Mouse (Mus musculus): Measurements from ENCODE around the gene Fbxo11. TPM values are rescaled to one million over a fixed set of nuclear protein-coding genes. Genes with fewer than 3 reads are reported as not detected.

Gene Fbxo11
- polyA plus RNA-seq, 1 experiment, result 14.4 TPM

- Histone ChIP-seq H3K4me1 (ENCODE audit: control insufficient read depth, insufficient read depth, insufficient read length, low read length) (0 out of 2 replicates have a peak, but pooled peaks cover 2% of the 10 kb centered on the region), H3K27ac (ENCODE audit: insufficient read depth, low read depth, low read length) (no peak overlapping the region), H3K27me3 (ENCODE audit: control insufficient read depth, insufficient read depth, low read length) (no peaks in the 10 kb centered on the region), H3K36me3 (ENCODE audit: control insufficient read depth, insufficient read depth, low read length) (no peaks in the 10 kb centered on the region), H3K4me3 (ENCODE audit: low read depth, low read length) (no peak overlapping the region)
- WGBS, result 10% methylated on average over 9 of the region's 9 CpGs
- TF ChIP-seq CTCF (IDR thresholded peaks at IDR 0.05; ENCODE audit: extremely low read depth, insufficient read length, insufficient replicate concordance, low read depth, low read length), result no peak
- no peak for TF ChIP-seq POLR2A (IDR thresholded peaks at IDR 0.05; ENCODE audit: low read depth, low read length)
These were observed 1.7 kb upstream of the Fbxo11 start for GRCm38 (mm10) chr17:88066799-88067198.

- 1% methylated on average over 47 of the region's 57 CpGs for WGBS
- Histone ChIP-seq H3K27ac (ENCODE audit: insufficient read depth, low read depth, low read length) (peak overlapping the region; percentile 75), H3K4me3 (ENCODE audit: low read depth, low read length) (peak overlapping the region; percentile 98), H3K27me3 (ENCODE audit: control insufficient read depth, insufficient read depth, low read length) (no peaks in the 10 kb centered on the region), H3K36me3 (ENCODE audit: control insufficient read depth, insufficient read depth, low read length) (no peaks in the 10 kb centered on the region), H3K4me1 (ENCODE audit: control insufficient read depth, insufficient read depth, insufficient read length, low read length) (0 out of 2 replicates have a peak, but pooled peaks cover 2% of the 10 kb centered on the region)
- TF ChIP-seq CTCF (IDR thresholded peaks at IDR 0.05; ENCODE audit: extremely low read depth, insufficient read length, insufficient replicate concordance, low read depth, low read length) (peak; percentile 51; the same call in 1 of the 2 replicates), POLR2A (IDR thresholded peaks at IDR 0.05; ENCODE audit: low read depth, low read length) (peak; percentile 85)
These were observed 933 bp upstream of the Fbxo11 start for GRCm38 (mm10) chr17:88065801-88066646.

- Histone ChIP-seq H3K4me1 (ENCODE audit: control insufficient read depth, insufficient read depth, insufficient read length, low read length) (0 out of 2 replicates have a peak, but pooled peaks cover 2% of the 10 kb centered on the region), H3K36me3 (ENCODE audit: control insufficient read depth, insufficient read depth, low read length) (no peaks in the 10 kb centered on the region)
- WGBS, result 2% methylated on average over 54 of the region's 67 CpGs
These were observed 602 bp downstream of the Fbxo11 start for GRCm38 (mm10) chr17:88064347-88065030.

DNA sequence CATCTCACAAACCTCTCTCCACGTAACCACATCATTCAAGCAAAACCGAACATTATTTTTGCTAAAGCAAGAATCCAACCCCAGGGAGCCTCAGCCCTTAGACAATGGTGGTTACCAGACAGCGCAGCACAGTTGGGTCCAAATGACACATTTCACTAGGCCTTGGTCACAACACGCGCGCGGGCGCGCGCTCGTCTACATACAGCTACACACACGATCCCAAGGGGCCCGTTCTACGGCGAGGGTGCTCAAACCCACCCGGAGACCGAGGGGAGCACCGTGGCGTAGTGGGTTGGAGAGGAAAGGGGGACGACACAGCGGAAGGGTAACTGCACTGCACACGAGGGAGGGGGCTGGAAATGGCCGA, 1.1 kb downstream of the Fbxo11 start:
- Histone ChIP-seq H3K4me1 (ENCODE audit: control insufficient read depth, insufficient read depth, insufficient read length, low read length) (0 out of 2 replicates have a peak, but pooled peaks cover 2% of the 10 kb centered on the region), H3K27ac (ENCODE audit: insufficient read depth, low read depth, low read length) (peak overlapping the region; percentile 7; the same call in 1 of the 2 replicates), H3K27me3 (ENCODE audit: control insufficient read depth, insufficient read depth, low read length) (no peaks in the 10 kb centered on the region), H3K36me3 (ENCODE audit: control insufficient read depth, insufficient read depth, low read length) (no peaks in the 10 kb centered on the region), H3K4me3 (ENCODE audit: low read depth, low read length) (peak overlapping the region; percentile 95)
- WGBS, result under 1% methylated on average over 23 of the region's 23 CpGs
- peak; percentile 15; the same call in 1 of the 2 replicates for TF ChIP-seq POLR2A (IDR thresholded peaks at IDR 0.05; ENCODE audit: low read depth, low read length)
- TF ChIP-seq CTCF (IDR thresholded peaks at IDR 0.05; ENCODE audit: extremely low read depth, insufficient read length, insufficient replicate concordance, low read depth, low read length), result no peak

More at GRCm38 (mm10) chr17:88064347-88065030, 602 bp downstream of the Fbxo11 start:
- Histone ChIP-seq H3K4me3 (ENCODE audit: low read depth, low read length) (peak overlapping the region; percentile 95), H3K27me3 (ENCODE audit: control insufficient read depth, insufficient read depth, low read length) (no peaks in the 10 kb centered on the region), H3K27ac (ENCODE audit: insufficient read depth, low read depth, low read length) (peak overlapping the region; percentile 7)
- TF ChIP-seq CTCF (IDR thresholded peaks at IDR 0.05; ENCODE audit: extremely low read depth, insufficient read length, insufficient replicate concordance, low read depth, low read length) (no peak), POLR2A (IDR thresholded peaks at IDR 0.05; ENCODE audit: low read depth, low read length) (no peak; the same call in 1 of the 2 replicates)

DNA sequence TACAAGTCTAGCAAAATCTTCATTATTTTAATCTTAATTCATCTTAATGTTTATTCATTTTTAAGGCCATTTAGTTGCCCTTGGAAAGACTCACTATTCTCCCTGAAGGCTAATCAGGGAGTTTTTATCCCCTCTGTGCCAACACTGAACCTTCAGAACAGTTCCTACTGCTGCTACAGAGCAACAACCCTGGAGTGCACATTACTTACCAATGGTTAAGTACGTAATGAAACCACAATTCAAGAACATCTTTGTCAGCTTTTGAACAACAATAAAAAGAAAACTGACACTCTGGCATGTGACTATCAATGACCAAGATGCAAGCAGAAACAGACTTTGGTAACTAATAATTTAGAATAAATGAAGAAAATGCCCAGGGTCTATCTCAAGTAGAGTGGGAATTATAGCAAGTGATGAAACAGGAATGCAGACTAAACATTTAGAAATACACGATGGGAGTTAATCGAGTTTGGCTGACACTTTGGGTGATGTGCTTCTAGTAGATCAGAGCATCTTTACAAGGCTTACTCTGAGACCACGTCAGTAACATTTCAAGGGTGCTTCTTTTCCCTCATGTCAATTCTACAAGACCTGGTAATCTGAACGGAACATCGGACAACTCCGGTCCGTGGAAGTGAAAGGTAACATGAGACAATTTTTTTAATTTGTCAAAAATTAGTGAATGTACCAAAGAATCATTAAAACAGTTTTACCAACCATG, 2.1 kb downstream of the Fbxo11 start:
- H3K36me3 ChIP-seq (ENCODE audit: control insufficient read depth, insufficient read depth, low read length), result no peaks in the 10 kb centered on the region
- peaks cover 5% of the 10 kb centered on the region; the same call in 1 of the 2 replicates for H3K4me1 ChIP-seq (ENCODE audit: control insufficient read depth, insufficient read depth, insufficient read length, low read length)
- no peak overlapping the region for H3K27ac ChIP-seq (ENCODE audit: insufficient read depth, low read depth, low read length)
- no peaks in the 10 kb centered on the region for H3K27me3 ChIP-seq (ENCODE audit: control insufficient read depth, insufficient read depth, low read length)
- 27% methylated on average over 8 of the region's 8 CpGs for WGBS
- no peak overlapping the region for H3K4me3 ChIP-seq (ENCODE audit: low read depth, low read length)
- TF ChIP-seq CTCF (IDR thresholded peaks at IDR 0.05; ENCODE audit: extremely low read depth, insufficient read length, insufficient replicate concordance, low read depth, low read length), result no peak

GRCm38 (mm10) chr17:88061942-88062341, 3.1 kb downstream of the Fbxo11 start:
- Histone ChIP-seq H3K27me3 (ENCODE audit: control insufficient read depth, insufficient read depth, low read length) (no peaks in the 10 kb centered on the region), H3K4me1 (ENCODE audit: control insufficient read depth, insufficient read depth, insufficient read length, low read length) (peaks cover 5% of the 10 kb centered on the region; the same call in 1 of the 2 replicates), H3K27ac (ENCODE audit: insufficient read depth, low read depth, low read length) (no peak overlapping the region), H3K4me3 (ENCODE audit: low read depth, low read length) (no peak overlapping the region), H3K36me3 (ENCODE audit: control insufficient read depth, insufficient read depth, low read length) (no peaks in the 10 kb centered on the region)
- 76% methylated on average over 3 of the region's 3 CpGs for WGBS
- TF ChIP-seq POLR2A (IDR thresholded peaks at IDR 0.05; ENCODE audit: low read depth, low read length) (no peak), CTCF (IDR thresholded peaks at IDR 0.05; ENCODE audit: extremely low read depth, insufficient read length, insufficient replicate concordance, low read depth, low read length) (no peak)
